Mouse (Mus musculus) activated CD4-positive, CD25-positive, alpha-beta regulatory T cell, adult 9 weeks (primary cell): ENCODE measurements around the gene Zfp952. TPM values are rescaled to one million over a fixed set of nuclear protein-coding genes. Genes with fewer than 3 reads are reported as not detected.

ENCODE experiments used
- polyA plus RNA-seq: library from polyadenylated mRNA; unstranded; fragments of 100-300 nt; shearing (Covaris generic); gene quantifications from one replicate; pipeline ENCODE4 v1.2.1, GENCODE M21; 2017

Zfp952 gene
- 22.8 TPM for polyA plus RNA-seq

DNA sequence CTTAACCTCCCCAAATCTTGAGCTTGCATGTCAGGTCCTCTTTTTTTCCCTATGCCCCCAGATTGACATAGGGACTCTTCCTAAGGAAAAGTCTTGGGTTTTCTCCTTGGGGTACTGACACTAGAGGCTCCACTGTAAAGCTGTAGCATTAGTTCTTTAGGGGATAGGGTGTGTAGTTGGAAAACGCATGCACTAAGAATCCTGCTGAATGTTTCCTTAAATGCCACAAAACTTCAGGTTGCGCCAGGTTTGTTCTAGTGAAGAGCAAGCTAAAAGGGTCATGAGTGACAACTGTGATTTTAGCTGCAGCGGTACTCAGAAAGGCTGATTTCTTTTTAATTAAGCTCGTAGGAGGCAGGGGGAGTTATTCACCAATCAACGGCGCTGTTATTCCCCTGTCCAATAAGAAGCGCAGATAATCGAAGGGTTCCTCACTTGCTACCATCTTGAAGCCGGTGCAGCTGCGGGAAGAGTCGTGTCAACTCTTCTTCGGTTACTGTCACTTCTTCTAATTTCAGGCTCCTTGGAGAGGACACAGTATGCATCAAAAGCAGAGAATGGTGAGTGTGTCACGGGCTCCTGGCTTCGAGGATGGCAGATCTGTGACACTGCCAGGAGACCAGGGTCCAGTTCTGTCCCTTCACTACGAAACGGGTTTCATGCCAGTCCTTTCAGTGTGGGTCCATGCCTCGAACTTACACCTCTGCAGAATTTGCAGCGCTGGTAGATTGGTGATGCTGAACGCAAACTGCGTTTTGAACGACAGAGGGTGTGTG, at the start of gene Zfp952:
Gene Zfp952 (plus strand): TSS at position 431 of the 776 bp plus-strand sequence.

DNA sequence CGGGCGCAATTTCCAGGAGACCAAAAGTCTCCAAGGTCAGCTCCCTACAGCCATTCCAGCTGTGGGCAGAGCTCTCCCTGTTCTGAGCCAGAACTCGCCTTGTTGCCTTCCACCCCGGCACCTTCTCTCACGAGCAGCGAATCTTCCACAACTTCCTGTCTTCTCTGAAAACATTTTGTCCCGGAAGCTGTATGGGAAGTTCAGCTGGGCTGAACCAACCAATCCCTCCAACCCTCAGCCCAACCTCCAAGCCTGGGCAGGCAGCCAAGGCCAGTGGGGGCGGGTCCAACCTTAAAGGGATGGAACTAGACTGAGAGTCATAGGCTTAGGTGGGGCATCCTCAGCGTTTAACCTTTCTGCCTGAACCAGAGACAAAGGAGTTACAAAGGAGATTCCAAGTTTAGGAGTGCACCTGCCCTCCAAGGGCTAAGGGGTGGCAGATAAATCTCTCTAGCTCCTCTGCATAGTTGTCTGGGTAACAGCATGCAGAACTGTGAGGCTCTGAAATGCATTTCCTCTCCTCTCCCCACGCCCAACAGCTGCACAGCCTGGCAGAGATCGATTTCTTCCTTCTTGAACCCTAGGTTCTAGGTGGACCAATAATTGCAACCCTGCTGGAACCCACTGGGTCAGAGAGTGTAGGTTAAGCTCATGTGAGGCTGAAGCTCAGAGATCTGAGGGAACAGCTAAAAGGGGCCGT, 45.6 kb upstream of the Zfp952 start, which contains the start of gene Cyp4f13:
Gene Cyp4f13 (minus strand): TSS at position 188 of the 700 bp plus-strand sequence.

DNA sequence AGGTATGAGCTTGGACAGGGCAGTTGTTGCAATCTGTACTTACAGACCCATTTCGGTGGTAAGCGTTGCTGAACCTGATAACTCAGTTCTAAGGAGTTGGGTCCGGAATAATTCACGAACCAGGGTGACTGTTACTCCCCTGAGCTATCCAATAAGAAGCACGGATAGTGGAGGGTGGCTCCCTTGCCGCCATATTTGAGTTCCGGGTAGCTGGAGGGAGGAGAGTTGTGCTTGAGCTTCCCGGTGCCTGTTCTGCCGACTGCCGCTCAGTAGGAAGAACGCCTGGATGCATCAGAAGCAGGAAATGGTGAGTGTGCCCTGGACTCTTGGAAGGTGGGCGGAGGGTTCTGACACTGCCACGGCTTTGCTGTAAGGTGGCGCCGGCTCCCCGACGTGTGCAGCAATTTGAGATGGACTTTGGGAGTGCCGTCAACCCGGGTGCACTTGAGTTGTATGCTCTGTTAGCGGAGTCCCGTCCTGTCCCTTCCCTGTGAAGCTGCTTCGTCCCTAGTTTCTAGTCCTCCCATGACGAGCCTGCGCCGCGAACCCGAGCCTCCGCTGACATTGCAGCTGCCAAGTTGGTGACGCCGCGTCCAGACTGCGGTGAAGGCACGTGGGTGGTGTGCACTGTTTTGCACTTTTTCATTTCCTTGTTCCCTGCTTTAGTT, 27.2 kb upstream of the Zfp952 start, which contains the start of gene Zfp472:
Gene Zfp472 (plus strand): TSS at position 192 of the 668 bp plus-strand sequence.

DNA sequence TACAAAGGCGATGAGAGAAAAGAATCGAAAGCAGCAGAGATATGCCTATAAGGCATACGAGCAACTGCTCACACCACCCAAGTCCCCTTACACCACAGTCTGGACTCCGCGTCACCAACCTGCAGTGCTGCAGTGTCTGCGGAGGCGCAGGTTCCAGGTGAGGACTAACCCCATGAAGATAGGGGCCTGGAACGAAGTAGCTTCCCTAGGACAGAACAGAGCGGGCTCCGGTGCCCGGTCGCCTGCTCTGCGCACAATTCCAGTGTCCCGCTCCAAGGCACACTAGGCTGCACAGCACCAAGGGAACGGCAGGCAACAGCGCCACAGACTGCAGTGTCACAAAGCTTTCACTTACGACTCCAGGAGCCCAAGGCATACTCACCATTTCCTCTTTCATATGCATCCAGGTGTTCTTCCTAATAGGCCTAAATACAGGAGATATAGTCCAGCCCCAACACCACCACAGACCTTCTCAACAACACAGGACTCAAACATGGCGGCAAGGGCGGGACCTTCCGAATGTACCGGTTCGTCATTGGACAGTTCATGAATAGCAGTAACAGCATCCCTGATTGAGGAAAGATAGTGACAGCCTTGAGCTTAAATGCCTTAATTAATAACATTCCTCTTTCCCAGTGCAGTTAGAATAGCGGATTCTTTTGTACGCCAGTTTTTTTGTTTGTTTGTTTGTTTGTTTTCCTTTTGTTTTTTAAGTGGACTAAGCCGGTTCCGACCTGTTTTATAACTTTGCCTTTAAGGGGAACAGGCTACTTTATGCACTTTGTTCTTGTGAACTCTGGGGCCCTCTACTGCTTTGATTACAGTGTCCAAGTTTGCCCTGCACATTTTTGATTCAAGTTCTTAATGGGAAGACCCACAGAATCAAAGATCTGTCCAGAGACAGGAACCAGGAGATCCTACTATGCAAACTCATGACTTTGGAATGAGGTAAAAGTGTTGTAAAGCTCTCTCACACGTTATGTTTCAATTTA, 40.3 kb downstream of the Zfp952 start, which contains the start of gene Zfp763:
Gene Zfp763 (minus strand): TSS at position 503 of the 992 bp plus-strand sequence.

Other genes with a start within 250 kb of the Zfp952 start
- gene Zfp871, start 204.8 kb upstream of the Zfp952 start, polyA plus RNA-seq, result 36.4 TPM
- 0.26 TPM for gene Zfp811, start 183.2 kb upstream of the Zfp952 start, polyA plus RNA-seq
- gene Zfp799, start 162.9 kb upstream of the Zfp952 start, polyA plus RNA-seq, result 15.8 TPM
- gene Zfp870, start 101.5 kb upstream of the Zfp952 start, polyA plus RNA-seq, result 12.9 TPM
- not detected for gene Cyp4f14, start 75.8 kb upstream of the Zfp952 start, polyA plus RNA-seq
- 49.2 TPM for gene Cyp4f13, start 45.7 kb upstream of the Zfp952 start, polyA plus RNA-seq
- 21.8 TPM for gene Zfp472, start 27.3 kb upstream of the Zfp952 start, polyA plus RNA-seq
- 7.9 TPM for gene Zfp763, start 40.3 kb downstream of the Zfp952 start, polyA plus RNA-seq
- gene 4921501E09Rik, start 74.9 kb downstream of the Zfp952 start, polyA plus RNA-seq, result not detected
- gene Zfp563, start 96.2 kb downstream of the Zfp952 start, polyA plus RNA-seq, result 8.2 TPM
- gene Morc2b, start 146.6 kb downstream of the Zfp952 start, polyA plus RNA-seq, result not detected
- gene Olfr55, start 175.3 kb downstream of the Zfp952 start, polyA plus RNA-seq, result not detected
- not detected for gene Olfr239, start 198.2 kb downstream of the Zfp952 start, polyA plus RNA-seq
- not detected for gene Olfr1564, start 228.6 kb downstream of the Zfp952 start, polyA plus RNA-seq